Mouse (Mus musculus) midbrain, postnatal 0 days (tissue): ENCODE data around the gene Slc3a1. TPM values are rescaled to one million over a fixed set of nuclear protein-coding genes. Genes with fewer than 3 reads are reported as not detected.

Experiments used
- ATAC-seq: fragments of 200-750 bp; cut with Nextera tagmentation; 2 replicates; pipeline ENCODE4 v1.8.0; 2017; ENCODE audit warnings: moderate number of reproducible peaks, mild to moderate bottlenecking, moderate TSS enrichment, moderate library complexity; ENCODE audit not compliant: low FRiP score
- DNase-seq: peaks from one replicate; pipeline ENCODE4 v3.0.0-alpha.2; 2015; ENCODE audit warnings: low spot score
- H3K27ac ChIP-seq: fragments of 300-500 bp; sonication (generic); 2 replicates; pipeline ENCODE4 v1.5.1; 2014; ENCODE audit warnings: low read depth, mild to moderate bottlenecking, low read length, mixed read lengths
- H3K27me3 ChIP-seq: fragments of 300-500 bp; sonication (generic); 2 replicates; pipeline ENCODE4 v1.6.1; 2014; ENCODE audit warnings: low read length, control low read depth, mixed read lengths; ENCODE audit not compliant: insufficient read depth
- H3K36me3 ChIP-seq: fragments of 300-500 bp; sonication (generic); 2 replicates; pipeline ENCODE4 v1.6.1; 2014; ENCODE audit warnings: low read length, control low read depth, mixed read lengths; ENCODE audit not compliant: insufficient read depth
- H3K4me1 ChIP-seq: fragments of 300-500 bp; sonication (generic); 2 replicates; pipeline ENCODE4 v1.6.1; 2014; ENCODE audit warnings: mild to moderate bottlenecking, control low read depth, antibody characterized with exemption, low read length, mixed read lengths; ENCODE audit not compliant: insufficient read depth
- H3K4me2 ChIP-seq: fragments of 300-500 bp; sonication (generic); 2 replicates; pipeline ENCODE4 v1.6.1; 2014; ENCODE audit warnings: low read depth, mild to moderate bottlenecking, low read length, mixed read lengths; ENCODE audit not compliant: poor library complexity, severe bottlenecking
- H3K4me3 ChIP-seq: fragments of 300-500 bp; sonication (generic); 2 replicates; pipeline ENCODE4 v1.5.1; 2014; ENCODE audit warnings: low read depth, mild to moderate bottlenecking, low read length, moderate library complexity
- H3K9ac ChIP-seq: fragments of 300-500 bp; sonication (generic); replicated peaks from 2 replicates; pipeline ENCODE4 v1.6.1; 2014; ENCODE audit warnings: mild to moderate bottlenecking, low read length, moderate library complexity, mixed read lengths; ENCODE audit not compliant: poor library complexity, severe bottlenecking
- H3K9me3 ChIP-seq: fragments of 300-500 bp; sonication (generic); 2 replicates; pipeline ENCODE4 v1.6.1; 2016; ENCODE audit warnings: low read length, control low read depth
- CTCF ChIP-seq: IDR thresholded peaks from 2 replicates; pipeline ENCODE4 v1.5.1; 2016; ENCODE audit warnings: antibody characterized with exemption, mild to moderate bottlenecking
- WGBS: fragments of 180-500 bp; shearing (Covaris S2); extraction: QIAGEN DNeasy Blood & Tissue Kit; methylation state at CpG from one replicate; pipeline ENCODE4 v1.1.7; 2014; 5-methylcytosine and 5-hydroxymethylcytosine counted together
- polyA plus RNA-seq: library from polyadenylated mRNA; unstranded; fragments of >200 nt; fragmentation: Nextera tagmentation; extraction: Ambion mirVana; gene quantifications from 2 replicates; pipeline ENCODE4 v1.2.1, GENCODE M21; 2015
- total RNA-seq: library from RNA; depleted of rRNA; stranded (reverse); fragments of >200 nt; gene quantifications from 2 replicates; pipeline ENCODE4 v1.2.3, GENCODE M21; 2014; rRNA removed

The Slc3a1 gene
- total and polyA plus RNA-seq, 2 experiments from 2014 or later, result 0.14 to 0.27 TPM

DNA sequence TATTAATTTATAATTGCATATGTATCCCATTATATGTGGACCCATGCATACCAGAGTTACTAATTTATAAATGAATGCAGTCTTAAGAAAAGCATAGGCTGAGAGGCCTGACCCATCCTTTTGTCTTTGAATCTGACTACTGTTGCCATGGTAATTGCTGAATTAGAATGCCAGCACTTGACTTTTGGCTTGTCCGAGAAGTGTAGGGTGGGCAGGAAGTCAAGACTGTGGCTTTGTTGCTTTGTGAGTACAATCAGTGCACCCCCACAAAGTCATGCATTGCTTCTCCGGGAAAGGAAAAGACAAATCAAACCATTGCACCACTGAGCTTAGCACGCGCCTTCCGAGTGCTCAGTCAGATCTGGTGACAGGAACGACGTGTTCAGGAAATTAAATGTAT, 73.6 kb downstream of the Slc3a1 start:
- Histone ChIP-seq H3K27ac (no peak overlapping the region), H3K27me3 (no peaks in the 10 kb centered on the region), H3K4me2 (no peak overlapping the region), H3K4me1 (no peaks in the 10 kb centered on the region), H3K9ac (no peak overlapping the region), H3K9me3 (no peaks in the 10 kb centered on the region), H3K36me3 (peaks cover 16% of the 10 kb centered on the region), H3K4me3 (no peak overlapping the region)
- ATAC-seq, result no peak
- peak; percentile 24 for DNase-seq
- 55% methylated on average over 7 of the region's 7 CpGs for WGBS
- TF ChIP-seq CTCF, result no peak

DNA sequence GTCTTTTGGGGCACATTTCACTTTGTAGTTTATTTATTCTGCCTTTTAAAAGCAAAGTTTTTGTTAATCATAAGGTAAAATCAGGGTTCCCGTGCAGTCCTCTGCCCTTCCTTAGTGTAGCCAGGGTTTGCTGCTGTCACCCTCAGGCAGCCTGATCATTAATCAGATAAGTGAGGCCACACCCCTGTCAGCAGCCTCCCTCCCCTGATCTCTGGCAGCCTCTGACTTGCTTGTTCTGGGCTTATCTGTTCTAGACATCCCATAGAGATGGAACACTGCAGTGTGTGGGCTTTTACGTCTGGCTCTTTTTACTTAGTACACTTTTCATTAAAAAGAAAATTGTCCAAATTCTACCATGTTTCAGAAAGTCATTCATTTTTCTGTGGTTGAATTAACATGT, 75.1 kb downstream of the Slc3a1 start:
- WGBS, result 61% methylated on average over 2 of the region's 2 CpGs

GRCm38 (mm10) chr17:85110640-85111039, 82.5 kb downstream of the Slc3a1 start:
- TF ChIP-seq CTCF, result no peak
- Histone ChIP-seq H3K9ac (no peak overlapping the region), H3K27ac (no peak overlapping the region), H3K27me3 (no peaks in the 10 kb centered on the region), H3K4me2 (no peak overlapping the region), H3K9me3 (no peaks in the 10 kb centered on the region), H3K4me3 (no peak overlapping the region), H3K36me3 (0 out of 2 replicates have a peak, but pooled peaks cover 3% of the 10 kb centered on the region), H3K4me1 (no peaks in the 10 kb centered on the region)
- WGBS, result 100% methylated on average over 1 of the region's 1 CpGs
- ATAC-seq, result no peak
- DNase-seq, result no peak

More for the DNA sequence above, 75.1 kb downstream of the Slc3a1 start:
- TF ChIP-seq CTCF, result no peak
- H3K9ac ChIP-seq, result no peak overlapping the region
- no peaks in the 10 kb centered on the region for H3K9me3 ChIP-seq
- DNase-seq (no peak), ATAC-seq (no peak)
- H3K27ac ChIP-seq, result no peak overlapping the region
- no peaks in the 10 kb centered on the region for H3K4me1 ChIP-seq
- no peaks in the 10 kb centered on the region for H3K27me3 ChIP-seq
- H3K4me2 ChIP-seq, result no peak overlapping the region
- peaks cover 7% of the 10 kb centered on the region; the same call in 1 of the 2 replicates for H3K36me3 ChIP-seq
- no peak overlapping the region for H3K4me3 ChIP-seq

DNA sequence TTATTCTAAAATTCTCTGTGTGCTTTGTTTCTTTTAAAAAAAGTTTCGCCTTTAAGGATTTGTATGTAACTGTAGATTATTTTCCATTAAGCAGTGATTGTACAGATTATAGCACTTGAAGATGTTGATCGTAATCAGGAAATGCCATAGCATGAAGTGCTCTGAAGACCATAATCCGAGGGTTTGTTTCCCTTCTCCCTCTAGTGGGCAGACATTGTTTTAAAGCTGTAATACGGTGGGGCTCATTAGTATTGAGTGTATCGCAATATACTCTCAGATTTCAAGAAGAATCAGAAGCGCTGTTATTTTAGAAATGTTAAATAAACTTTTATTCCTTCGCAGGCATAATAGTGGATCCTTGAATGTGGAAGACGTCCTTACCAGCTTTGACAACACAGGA, 85.3 kb downstream of the Slc3a1 start:
- Histone ChIP-seq H3K9ac (no peak overlapping the region), H3K4me3 (no peak overlapping the region), H3K4me2 (no peak overlapping the region), H3K9me3 (no peaks in the 10 kb centered on the region), H3K27me3 (no peaks in the 10 kb centered on the region), H3K36me3 (0 out of 2 replicates have a peak, but pooled peaks cover 3% of the 10 kb centered on the region), H3K4me1 (no peaks in the 10 kb centered on the region), H3K27ac (no peak overlapping the region)
- 84% methylated on average over 8 of the region's 8 CpGs for WGBS
- DNase-seq (no peak), ATAC-seq (no peak)
- TF ChIP-seq CTCF, result peak; percentile 58

Other genes with a start within 250 kb of the Slc3a1 start
- 53.5 and 68.0 TPM in 2 replicates for gene Lrpprc, start 237.6 kb upstream of the Slc3a1 start, total RNA-seq
- 39.1 and 41.3 TPM in 2 replicates for gene Lrpprc, start 237.6 kb upstream of the Slc3a1 start, polyA plus RNA-seq
- 51.9 and 63.1 TPM in 2 replicates for gene Ppm1b, start 71.6 kb upstream of the Slc3a1 start, total RNA-seq
- gene Ppm1b, start 71.6 kb upstream of the Slc3a1 start, polyA plus RNA-seq, result 52.9 and 54.7 TPM in 2 replicates
- gene Prepl, start 61.9 kb downstream of the Slc3a1 start, total RNA-seq, result 111 and 149 TPM in 2 replicates
- gene Prepl, start 61.9 kb downstream of the Slc3a1 start, polyA plus RNA-seq, result 150 and 151 TPM in 2 replicates
- gene Camkmt, start 62.2 kb downstream of the Slc3a1 start, total RNA-seq, result 6.1 and 12.6 TPM in 2 replicates
- 21.4 and 21.5 TPM in 2 replicates for gene Camkmt, start 62.2 kb downstream of the Slc3a1 start, polyA plus RNA-seq